Mouse (Mus musculus) spleen, postnatal 4 days (tissue): ENCODE measurements around the gene Upf1.

Experiments used
- DNase-seq, 2 experiments: peaks; one replicate each; pipeline ENCODE4 v3.0.0; 2022; ENCODE audit warnings: low spot score in 2 of 2

The Upf1 gene

DNA sequence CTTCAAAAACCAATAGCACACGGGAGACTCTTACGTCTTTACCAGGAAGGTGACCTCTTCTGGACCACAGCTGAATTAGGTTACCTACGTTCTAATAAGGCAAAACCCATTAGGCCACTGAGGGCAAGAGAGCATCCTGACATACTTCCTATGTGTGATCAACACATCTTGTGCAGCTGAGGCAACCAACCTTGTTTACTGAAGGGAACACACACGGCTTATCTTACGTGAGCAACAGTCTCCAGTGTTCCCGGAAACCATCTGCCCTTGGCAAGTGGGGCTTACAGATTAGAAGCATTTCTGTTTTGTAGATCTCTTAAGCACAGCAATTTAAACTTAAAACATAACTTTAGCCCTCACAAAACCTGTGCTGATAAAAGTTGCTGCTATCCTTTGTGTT lies 25.6 kb downstream of the Upf1 start:
- no peak for DNase-seq

DNA sequence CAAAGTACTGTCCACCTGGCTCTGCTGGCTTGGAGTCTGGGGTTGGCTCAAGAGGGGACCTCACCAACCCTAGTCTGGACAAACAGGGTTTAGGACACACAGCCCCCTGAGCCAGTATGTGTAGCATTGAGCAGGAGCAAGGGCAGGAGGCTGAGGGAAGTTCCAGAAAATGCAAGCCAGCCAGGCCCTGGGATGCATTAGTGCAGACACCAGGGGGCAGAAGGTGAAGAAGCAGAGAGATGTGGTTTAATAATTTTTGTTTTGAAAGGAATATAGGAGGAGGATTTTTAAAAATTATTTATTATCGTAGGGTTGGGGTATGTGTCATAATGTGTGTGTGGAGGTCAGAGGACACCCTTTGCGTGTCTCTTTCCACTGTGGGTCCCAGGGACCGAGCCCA lies 29.4 kb downstream of the Upf1 start:
- DNase-seq, result no peak

GRCm38 (mm10) chr8:70317872-70318271 lies 35.2 kb downstream of the Upf1 start:
- DNase-seq, result no peak

GRCm38 (mm10) chr8:70316511-70317504 lies 36.3 kb downstream of the Upf1 start:
- no peak for DNase-seq

DNA sequence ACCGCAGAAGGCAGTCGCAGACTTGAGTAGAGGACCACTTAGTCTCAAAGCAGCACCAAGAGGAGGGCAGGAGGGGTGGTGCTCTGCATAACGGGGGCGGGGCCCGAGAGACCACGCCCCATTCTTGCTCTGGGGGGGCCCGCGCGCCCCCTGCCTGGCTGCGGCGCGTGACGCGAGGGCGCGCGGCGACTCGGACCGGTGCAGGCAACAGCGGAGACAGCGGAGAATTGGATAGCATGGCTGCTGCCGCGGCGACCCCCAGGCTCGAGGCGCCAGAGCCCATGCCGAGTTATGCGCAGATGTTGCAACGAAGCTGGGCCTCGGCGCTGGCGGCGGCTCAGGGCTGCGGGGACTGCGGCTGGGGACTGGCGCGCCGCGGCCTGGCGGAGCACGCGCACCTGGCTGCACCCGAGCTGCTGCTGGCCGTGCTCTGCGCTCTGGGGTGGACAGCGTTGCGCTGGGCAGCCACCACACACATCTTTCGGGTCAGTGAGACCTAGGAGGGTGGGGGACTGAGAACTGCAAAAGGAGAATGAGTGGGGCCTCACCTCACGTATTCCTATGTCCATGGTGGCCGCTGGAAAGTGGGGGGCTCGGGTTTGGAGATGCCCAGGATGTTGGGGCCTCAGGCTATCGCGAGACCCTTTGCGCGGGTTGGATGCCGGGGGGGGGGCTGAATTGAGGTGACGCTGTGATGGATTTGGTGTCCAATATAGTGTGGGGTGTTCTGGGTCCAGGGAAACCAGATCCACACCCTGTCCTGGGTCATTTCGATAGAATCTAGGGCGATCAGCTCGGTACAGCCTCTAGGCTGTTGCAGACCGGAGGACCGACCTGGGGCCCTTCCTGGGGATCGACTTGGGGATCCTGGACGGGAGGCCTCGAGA lies 37.2 kb downstream of the Upf1 start, which contains the start of gene Cers1:
Cers1 (plus strand) TSS at position 152 of the 887 bp plus-strand sequence.
- peak in 1 of 2 experiments; percentile 38 for DNase-seq

DNA sequence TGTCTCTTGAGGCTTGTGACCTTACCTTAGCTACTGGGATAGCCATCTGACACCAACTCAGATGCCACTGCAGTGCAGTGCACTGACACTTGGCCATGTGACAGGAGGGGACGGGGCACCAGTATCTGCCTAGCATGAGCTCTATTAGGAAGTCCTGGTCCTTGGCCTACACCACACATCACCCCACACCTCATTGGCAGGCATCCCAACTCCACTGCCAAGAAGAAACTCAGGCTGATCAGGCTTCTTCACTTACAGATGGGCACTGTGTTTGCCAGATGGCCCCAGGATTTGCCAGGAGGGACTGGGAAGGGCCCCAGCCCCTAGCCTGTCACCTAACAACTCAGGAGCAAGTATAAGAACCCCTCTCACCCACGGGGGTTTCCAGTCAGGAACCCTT lies 39.7 kb downstream of the Upf1 start:
- no peak for DNase-seq

DNA sequence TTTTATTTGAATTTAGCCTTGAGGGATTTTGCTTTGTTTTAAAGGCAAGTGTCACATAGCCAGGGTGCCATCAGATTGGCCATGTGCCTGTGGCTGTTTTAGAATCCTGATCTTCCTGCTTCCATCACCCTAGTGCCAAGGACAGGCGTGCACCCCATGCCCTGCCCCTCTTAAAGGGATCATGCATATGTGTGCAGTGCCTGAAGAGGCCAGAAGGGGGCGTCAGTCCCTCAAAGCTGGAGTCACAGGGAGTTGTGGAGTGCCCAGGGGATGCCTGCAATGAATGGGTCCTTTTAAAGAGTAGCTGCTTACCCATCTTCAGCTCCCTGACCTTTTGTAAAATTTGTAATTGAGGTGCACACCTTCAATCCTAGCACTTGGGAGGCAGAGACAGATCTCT lies 43.8 kb downstream of the Upf1 start:
- no peak for DNase-seq

DNA sequence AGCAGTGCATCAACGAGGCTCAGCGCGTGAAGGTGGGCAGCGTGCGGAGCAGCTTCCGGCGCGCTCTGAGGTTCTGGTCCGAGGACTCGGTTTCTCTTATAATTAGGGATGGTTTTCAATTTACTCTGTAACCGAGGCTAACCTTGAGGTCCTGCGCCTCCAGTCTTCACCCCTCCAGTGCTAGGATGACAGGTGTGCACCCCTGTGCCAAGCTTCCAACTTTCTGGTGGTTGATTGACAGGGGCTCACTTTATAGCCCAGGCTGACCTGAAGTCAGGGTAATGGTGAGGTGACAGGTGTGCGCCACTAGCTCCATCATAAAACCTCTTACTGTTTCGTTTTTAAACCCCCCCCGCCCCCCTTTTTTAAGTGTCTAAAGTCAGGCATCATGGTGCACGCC lies 50.2 kb downstream of the Upf1 start:
- no peak for DNase-seq

DNA sequence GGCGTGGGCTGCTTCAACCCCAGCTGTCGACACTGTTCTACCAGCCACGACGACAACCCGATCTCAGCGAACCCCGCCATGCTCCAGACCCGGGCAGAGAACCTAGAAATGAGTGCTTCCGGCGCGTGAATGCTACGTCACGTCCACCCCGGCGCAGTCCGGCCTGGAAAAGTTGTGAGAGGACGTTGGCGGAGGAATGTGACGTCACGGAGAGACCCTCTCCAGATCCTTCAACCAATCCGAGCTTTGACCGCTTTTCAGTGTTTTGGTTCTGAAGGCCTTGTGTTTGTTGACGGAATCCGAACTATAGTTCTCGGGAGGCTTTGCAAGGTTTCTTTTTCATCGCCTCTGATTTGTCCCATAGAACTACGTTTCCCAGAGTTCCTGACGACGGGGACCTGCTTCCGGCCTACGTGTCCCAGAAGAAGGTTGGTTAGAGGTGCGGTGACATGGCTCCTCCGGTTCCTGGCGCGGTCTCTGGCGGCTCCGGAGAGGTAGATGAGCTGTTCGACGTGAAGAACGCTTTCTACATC lies 50.7 kb downstream of the Upf1 start, which contains the start of the genes Ddx49 and Cope:
Ddx49 (minus strand) TSS at position 132 of the 533 bp plus-strand sequence.
Cope (plus strand) TSS at position 161 of the 533 bp plus-strand sequence.
- peak; percentile 87 to 94 for DNase-seq

DNA sequence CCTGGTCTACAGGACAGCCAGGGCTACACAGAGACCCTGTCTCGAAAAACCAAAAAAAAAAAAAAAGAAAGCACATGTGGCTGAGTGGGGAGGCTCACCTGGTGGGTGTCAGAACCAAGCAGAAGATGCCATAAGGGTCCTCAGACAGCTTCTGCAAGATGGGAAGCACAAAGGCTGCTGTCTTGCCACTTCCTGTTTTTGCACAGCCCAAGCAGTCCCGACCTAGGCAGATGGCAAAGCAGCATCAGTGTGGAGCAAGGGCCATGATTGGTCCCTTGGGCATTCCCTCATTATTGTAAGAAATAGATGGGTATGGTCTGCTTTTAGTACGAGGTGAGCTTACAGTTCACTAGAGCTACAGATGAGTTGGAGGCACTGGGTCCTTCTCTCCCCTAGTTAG lies 52.2 kb downstream of the Upf1 start:
- no peak for DNase-seq

- DNase-seq, result no peak
Measured at GRCm38 (mm10) chr8:70293988-70294405, 59.1 kb downstream of the Upf1 start.

GRCm38 (mm10) chr8:70286737-70287136 lies 66.3 kb downstream of the Upf1 start:
- peak in 1 of 2 experiments; percentile 27 for DNase-seq

DNA sequence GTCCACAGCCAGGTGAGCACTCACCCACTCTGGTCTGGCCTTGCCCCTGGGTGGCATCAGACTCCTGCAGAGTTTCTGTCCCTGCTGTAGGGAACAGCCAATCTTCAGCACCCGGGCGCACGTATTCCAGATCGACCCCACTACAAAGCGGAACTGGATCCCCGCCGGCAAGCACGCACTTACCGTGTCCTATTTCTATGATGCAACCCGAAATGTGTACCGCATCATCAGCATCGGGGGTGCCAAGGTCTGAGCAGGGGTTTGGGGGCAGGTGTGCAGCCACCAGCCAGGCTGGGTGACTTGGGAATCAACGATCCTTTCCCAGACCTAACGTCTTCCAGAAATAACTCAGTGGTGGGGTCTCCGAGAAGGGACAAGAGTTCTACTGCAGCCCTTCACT lies 67.8 kb downstream of the Upf1 start:
- no peak for DNase-seq

DNA sequence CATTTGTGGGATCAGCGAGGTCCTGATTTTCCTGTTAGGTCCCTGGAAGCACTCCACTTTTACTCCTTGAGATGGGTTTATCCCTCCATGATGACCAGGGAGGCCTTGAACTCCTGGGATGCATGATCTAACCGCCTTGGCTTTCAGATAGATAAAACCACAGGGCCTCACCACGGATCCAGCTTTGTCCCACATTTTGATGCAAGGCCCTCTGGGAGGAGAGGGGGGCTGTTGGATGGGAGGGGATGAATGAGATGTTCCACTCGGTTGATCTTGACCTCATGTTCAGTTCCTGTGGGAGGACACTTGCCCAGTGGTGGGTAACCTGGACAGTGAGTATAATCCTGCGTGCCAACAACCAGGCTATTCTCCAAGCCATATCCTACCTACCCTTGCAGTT lies 68.7 kb downstream of the Upf1 start:
- DNase-seq, result no peak

GRCm38 (mm10) chr8:70283136-70284077 lies 69.7 kb downstream of the Upf1 start:
- peak in 1 of 2 experiments; percentile 27 for DNase-seq

GRCm38 (mm10) chr8:70282603-70283135 lies 70.4 kb downstream of the Upf1 start, which contains the start of gene Homer3:
Homer3 (plus strand) TSS chr8:70282827.
- peak; percentile 84 to 95 for DNase-seq
